Mouse (Mus musculus) ES-E14 (cell line): ENCODE results near the gene Astn2. TPM values are rescaled to one million over a fixed set of nuclear protein-coding genes. Genes with fewer than 3 reads are reported as not detected.

Source experiments
- DNase-seq: peaks from one replicate; pipeline ENCODE4 v3.0.0-alpha.2; 2013; ENCODE audit warnings: low read depth, low spot score
- H3K27ac ChIP-seq: 2 replicates; pipeline ENCODE4 v1.5.1; 2012; ENCODE audit warnings: low read depth, mild to moderate bottlenecking, low read length, moderate library complexity, mixed read lengths; ENCODE audit not compliant: poor library complexity, insufficient read depth, severe bottlenecking
- H3K36me3 ChIP-seq: 2 replicates; pipeline ENCODE4 v1.6.1; 2012; ENCODE audit warnings: mild to moderate bottlenecking, low read length, moderate library complexity, mixed read lengths; ENCODE audit not compliant: control insufficient read depth, poor library complexity, insufficient read depth, severe bottlenecking
- H3K4me1 ChIP-seq, 2 experiments: fragments of 150-350 bp in 1 of 2; sonication (generic) in 1 of 2; 2 replicates each; pipeline ENCODE4 v1.6.1; 2012; ENCODE audit warnings: low read length in 2 of 2, mild to moderate bottlenecking in 1 of 2, mixed read lengths in 1 of 2; ENCODE audit not compliant: control insufficient read depth in 2 of 2, insufficient read depth in 2 of 2, poor library complexity in 1 of 2
- H3K4me3 ChIP-seq, 2 experiments: fragments of 150-350 bp in 1 of 2; sonication (generic) in 1 of 2; 2 replicates each; pipeline ENCODE4 v1.5.1; 2012; ENCODE audit warnings: low read length in 2 of 2, low read depth in 1 of 2, mild to moderate bottlenecking in 1 of 2, mixed read lengths in 1 of 2; ENCODE audit not compliant: insufficient read depth in 1 of 2, poor library complexity in 1 of 2, severe bottlenecking in 1 of 2
- H3K9ac ChIP-seq: 2 replicates; pipeline ENCODE4 v1.6.1; 2012; ENCODE audit warnings: low read depth, mild to moderate bottlenecking, low read length, mixed read lengths; ENCODE audit not compliant: poor library complexity, insufficient read depth, severe bottlenecking
- H3K9me3 ChIP-seq: fragments of 150-350 bp; sonication (generic); 2 replicates; pipeline ENCODE4 v1.6.1; 2012; ENCODE audit warnings: low read depth, mild to moderate bottlenecking, low read length; ENCODE audit not compliant: control insufficient read depth, insufficient read depth
- CHD2 ChIP-seq: IDR thresholded peaks from 2 replicates; pipeline ENCODE4 v1.6.1; 2014; ENCODE audit warnings: mild to moderate bottlenecking, low read depth, low read length, inconsistent platforms
- HCFC1 ChIP-seq: IDR thresholded peaks from 2 replicates; pipeline ENCODE4 v1.6.1; 2012; ENCODE audit warnings: low read length, inconsistent platforms, borderline replicate concordance; ENCODE audit not compliant: insufficient read depth
- MAFK ChIP-seq: IDR thresholded peaks from 2 replicates; pipeline ENCODE4 v1.6.1; 2014; ENCODE audit warnings: mild to moderate bottlenecking, low read depth, low read length, inconsistent platforms; ENCODE audit not compliant: insufficient read depth
- ZC3H11A ChIP-seq: IDR thresholded peaks from 2 replicates; pipeline ENCODE4 v1.6.1; 2012; ENCODE audit warnings: low read depth, mild to moderate bottlenecking, inconsistent platforms, low read length, borderline replicate concordance
- ZNF384 ChIP-seq: IDR thresholded peaks from 2 replicates; pipeline ENCODE4 v1.6.1; 2012; ENCODE audit warnings: low read depth, low read length, inconsistent platforms
- in situ Hi-C, 2 experiments: fragments of 600-800 bp; cut with MboI; formaldehyde crosslinking; loops; one replicate each; pipeline ENCODE4 v1.15.1; 2025; ENCODE audit warnings: low sequenced_read_pairs in 2 of 2, inconsistent platforms in 1 of 2; ENCODE audit not compliant: unreplicated experiment in 2 of 2
- total RNA-seq: library from RNA; depleted of rRNA; stranded (reverse); fragments of 300-350 nt; gene quantifications from 2 replicates; pipeline ENCODE4 v1.2.3, GENCODE M21; 2012

Astn2 gene
- total RNA-seq, 1 experiment: 0.04 TPM

DNA sequence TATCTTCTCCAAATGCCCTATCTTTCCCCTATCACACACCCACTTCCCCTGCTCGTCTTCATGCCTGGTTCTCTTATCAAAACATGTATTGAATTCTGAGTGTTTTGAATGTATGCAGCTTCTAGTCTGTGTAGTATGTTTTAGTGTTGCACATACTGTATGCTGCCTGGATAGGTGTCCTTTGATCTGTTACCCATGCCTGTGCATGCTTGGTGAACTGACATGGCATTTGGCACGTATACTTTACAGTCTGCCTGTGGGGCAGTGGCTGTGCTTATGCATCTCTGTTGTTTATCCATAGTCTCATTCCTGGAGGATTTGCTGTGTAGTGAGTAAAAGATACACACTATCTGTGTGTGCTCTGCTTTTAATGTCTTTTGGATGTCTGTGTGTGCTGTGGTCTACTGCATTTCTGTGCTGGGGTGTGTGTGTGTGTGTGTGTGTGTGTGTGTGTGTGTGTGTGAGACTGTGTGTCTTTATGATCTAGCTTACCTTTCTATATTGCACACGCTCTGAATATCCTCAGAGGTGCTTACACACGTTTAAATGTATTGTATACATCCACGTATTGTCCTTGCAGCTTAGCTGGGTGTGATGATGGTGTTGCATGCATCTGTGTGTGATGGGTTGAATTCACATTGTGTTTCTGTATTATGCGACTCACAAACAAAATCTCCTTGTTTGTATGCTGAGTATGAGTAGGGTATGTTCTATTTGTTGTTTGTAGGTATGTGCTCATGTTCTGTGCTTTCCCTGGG is 908.5 kb downstream of the Astn2 start:
- Histone ChIP-seq H3K9ac (no peak overlapping the region), H3K4me1 (no peaks in the 10 kb centered on the region), H3K27ac (no peak overlapping the region), H3K9me3 (no peaks in the 10 kb centered on the region), H3K36me3 (no peaks in the 10 kb centered on the region), H3K4me3 (no peak overlapping the region)
- no peak for TF ChIP-seq HCFC1
- TF ChIP-seq MAFK: no peak
- TF ChIP-seq ZNF384: no peak
- TF ChIP-seq CHD2: no peak
- TF ChIP-seq ZC3H11A: no peak
- in situ Hi-C loops: loop anchor here in 1 of 2 experiments (25.0 kb wide), 2 partner anchors 659 to 959 kb away; no protein-coding TSS in a partner anchor
- no peak for DNase-seq

DNA sequence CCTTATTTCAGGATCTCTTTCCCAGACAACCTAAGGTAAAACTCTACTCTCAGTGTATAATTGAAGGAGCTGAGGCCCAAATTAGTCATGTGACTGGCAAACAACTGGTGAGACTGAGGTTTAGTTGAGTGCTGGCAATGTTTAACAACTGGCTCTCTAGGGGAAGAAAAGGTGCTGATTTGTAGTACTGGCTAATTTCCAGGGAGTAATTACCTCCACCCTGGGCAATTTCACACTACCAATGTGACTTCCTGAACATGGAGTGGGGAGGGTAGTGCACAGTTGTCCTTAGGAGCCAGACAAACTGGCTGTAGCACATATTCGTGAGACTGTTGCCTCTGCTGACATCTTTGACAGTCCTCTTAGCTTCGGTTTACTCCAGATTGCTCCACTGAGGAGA is 912.9 kb downstream of the Astn2 start:
- Histone ChIP-seq H3K4me3 (no peak overlapping the region), H3K36me3 (no peaks in the 10 kb centered on the region), H3K9me3 (no peaks in the 10 kb centered on the region), H3K9ac (no peak overlapping the region), H3K27ac (no peak overlapping the region), H3K4me1 (no peaks in the 10 kb centered on the region)
- DNase-seq: no peak
- TF ChIP-seq MAFK: no peak
- in situ Hi-C loops: loop anchor here in 1 of 2 experiments (25.0 kb wide), 2 partner anchors 654 to 954 kb away; no protein-coding TSS in a partner anchor

DNA sequence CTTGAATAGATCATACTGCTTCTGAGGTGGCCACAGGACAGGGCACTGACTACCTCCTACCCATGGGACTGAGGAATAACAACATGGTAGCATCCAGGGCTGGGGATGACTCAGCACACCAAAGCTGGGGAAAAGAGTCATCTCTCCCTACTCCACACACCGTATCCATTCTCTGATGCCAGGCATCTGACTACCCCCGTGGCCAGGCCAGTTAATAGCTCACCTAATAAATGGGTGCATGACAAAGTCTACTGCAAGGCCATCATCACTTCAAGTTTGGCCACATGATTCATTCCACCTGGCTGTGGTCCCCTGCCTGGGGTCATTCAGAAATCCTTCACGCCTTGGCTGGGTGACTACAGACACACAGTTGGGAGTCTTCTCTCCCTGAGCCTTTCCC is 914.7 kb downstream of the Astn2 start:
- Histone ChIP-seq H3K4me1 (no peaks in the 10 kb centered on the region), H3K4me3 (no peak overlapping the region), H3K36me3 (no peaks in the 10 kb centered on the region), H3K9me3 (no peaks in the 10 kb centered on the region), H3K9ac (no peak overlapping the region), H3K27ac (no peak overlapping the region)
- in situ Hi-C loops: loop anchor here in 1 of 2 experiments (25.0 kb wide), 2 partner anchors 652 to 952 kb away; no protein-coding TSS in a partner anchor
- DNase-seq: no peak
- TF ChIP-seq ZNF384 (no peak), ZC3H11A (no peak), CHD2 (no peak), MAFK (no peak), HCFC1 (no peak)

DNA sequence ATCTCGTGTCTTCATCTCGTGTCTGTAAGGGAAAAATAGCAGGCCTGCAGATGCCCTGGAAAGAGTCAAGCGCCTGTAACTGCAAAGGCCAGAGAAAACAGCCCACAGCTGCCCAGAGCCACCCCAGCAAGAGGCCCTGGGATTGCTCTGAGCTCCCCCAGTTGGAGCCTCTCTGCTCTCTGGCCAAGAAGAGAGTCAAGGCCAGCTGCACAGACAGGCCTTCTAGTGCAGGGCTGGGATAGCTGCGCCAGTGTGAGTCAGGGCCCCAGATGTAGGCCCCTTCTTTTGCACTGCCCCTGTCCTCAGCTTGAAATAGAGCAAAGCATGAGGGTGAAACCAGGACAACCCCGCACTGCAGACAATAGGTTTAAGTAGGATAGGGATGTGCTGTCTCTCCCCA is 922.8 kb downstream of the Astn2 start:
- in situ Hi-C loops: loop anchor here in 1 of 2 experiments (25.0 kb wide), 2 partner anchors 644 to 944 kb away; no protein-coding TSS in a partner anchor
- Histone ChIP-seq H3K4me3 (no peak overlapping the region), H3K36me3 (no peaks in the 10 kb centered on the region), H3K27ac (no peak overlapping the region), H3K9me3 (no peaks in the 10 kb centered on the region), H3K4me1 (no peaks in the 10 kb centered on the region), H3K9ac (no peak overlapping the region)
- DNase-seq: no peak
- no peak for TF ChIP-seq ZC3H11A
- TF ChIP-seq MAFK: no peak
- TF ChIP-seq HCFC1: no peak
- TF ChIP-seq ZNF384: no peak
- TF ChIP-seq CHD2: no peak

DNA sequence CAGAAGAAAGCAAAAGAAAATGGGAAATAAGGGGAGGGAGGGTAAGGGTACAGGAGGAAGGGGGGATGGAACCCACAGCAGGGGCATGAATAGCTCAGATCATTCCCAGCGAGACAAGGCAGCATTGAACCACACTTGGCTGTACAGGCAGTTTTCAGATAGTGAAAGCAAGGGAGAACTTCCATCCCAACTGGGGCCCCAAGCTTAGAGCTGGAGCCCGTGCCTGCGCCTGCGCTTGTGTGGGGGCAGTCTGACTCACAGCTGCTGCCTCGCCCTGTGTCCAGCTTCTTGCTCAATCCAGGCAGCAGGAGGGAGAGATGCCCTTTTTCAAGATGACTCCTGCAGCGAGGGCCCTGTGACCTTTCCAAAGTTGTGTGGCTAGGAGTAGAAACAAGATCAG is 927.3 kb downstream of the Astn2 start:
- TF ChIP-seq CHD2 (no peak), HCFC1 (no peak), ZNF384 (no peak)
- no peak overlapping the region for H3K27ac ChIP-seq
- no peak for DNase-seq

More for the DNA sequence above, 927.3 kb downstream of the Astn2 start:
- Histone ChIP-seq H3K4me1 (no peaks in the 10 kb centered on the region), H3K9me3 (no peaks in the 10 kb centered on the region), H3K9ac (no peak overlapping the region), H3K4me3 (no peak overlapping the region), H3K36me3 (no peaks in the 10 kb centered on the region)
- in situ Hi-C loops: loop anchor here in 1 of 2 experiments (25.0 kb wide), 2 partner anchors 640 to 940 kb away; no protein-coding TSS in a partner anchor
